Mouse (Mus musculus) liver, embryonic 13.5 days (tissue): ENCODE measurements around the gene Surf1. TPM values are rescaled to one million over a fixed set of nuclear protein-coding genes. Genes with fewer than 3 reads are reported as not detected.

Experiments
- ATAC-seq: fragments of 200-750 bp; cut with Nextera tagmentation; 2 replicates; pipeline ENCODE4 v1.8.0; 2017; ENCODE audit warnings: low read depth, mild to moderate bottlenecking, moderate number of reproducible peaks, moderate library complexity
- DNase-seq: peaks from one replicate; pipeline ENCODE4 v3.0.0; 2022
- H3K27ac ChIP-seq: fragments of 300-500 bp; sonication (generic); 2 replicates; pipeline ENCODE4 v1.5.1; 2015; ENCODE audit warnings: moderate library complexity, mild to moderate bottlenecking, inconsistent platforms
- H3K27me3 ChIP-seq: fragments of 300-500 bp; sonication (generic); 2 replicates; pipeline ENCODE4 v1.6.1; 2015; ENCODE audit warnings: mild to moderate bottlenecking, inconsistent platforms
- H3K36me3 ChIP-seq: fragments of 300-500 bp; sonication (generic); 2 replicates; pipeline ENCODE4 v1.6.1; 2015; ENCODE audit warnings: mild to moderate bottlenecking, inconsistent platforms
- H3K4me1 ChIP-seq: fragments of 300-500 bp; sonication (generic); replicated peaks from 2 replicates; pipeline ENCODE4 v1.6.1; 2015; ENCODE audit warnings: inconsistent platforms
- H3K4me2 ChIP-seq: fragments of 300-500 bp; sonication (generic); 2 replicates; pipeline ENCODE4 v1.6.1; 2015; ENCODE audit warnings: inconsistent platforms, mild to moderate bottlenecking, moderate library complexity
- H3K4me3 ChIP-seq: fragments of 300-500 bp; sonication (generic); replicated peaks from 2 replicates; pipeline ENCODE4 v1.5.1; 2015; ENCODE audit warnings: mild to moderate bottlenecking, inconsistent platforms
- H3K9ac ChIP-seq: fragments of 300-500 bp; sonication (generic); 2 replicates; pipeline ENCODE4 v1.6.1; 2015; ENCODE audit warnings: mild to moderate bottlenecking, inconsistent platforms
- H3K9me3 ChIP-seq: fragments of 300-500 bp; sonication (generic); replicated peaks from 2 replicates; pipeline ENCODE4 v1.6.1; 2016; ENCODE audit warnings: inconsistent platforms
- WGBS: fragments of 180-500 bp; shearing (Covaris S2); methylation state at CpG from one replicate; pipeline ENCODE4 v1.1.7; 2015; ENCODE audit not compliant: insufficient replicate concordance; 5-methylcytosine and 5-hydroxymethylcytosine counted together
- polyA plus RNA-seq: library from polyadenylated mRNA; unstranded; fragments of >200 nt; fragmentation: Nextera tagmentation; extraction: Ambion mirVana; gene quantifications from 2 replicates; pipeline ENCODE4 v1.2.1, GENCODE M21; 2015

Surf1 gene
- 39.7 and 43.6 TPM in 2 replicates for polyA plus RNA-seq

GRCm38 (mm10) chr2:26915927-26916728, at the start of gene Surf1, which contains the start of gene Surf2:
Surf1 (minus strand) TSS chr2:26916530.
Surf2 (plus strand) TSS chr2:26916367.
- 1% methylated on average over 47 of the region's 47 CpGs for WGBS
- peaks cover 74% of the 10 kb centered on the region for H3K4me1 ChIP-seq

GRCm38 (mm10) chr2:26964724-26965370, 48.5 kb upstream of the Surf1 start:
- ATAC-seq (peak; percentile 1; the same call in 1 of the 2 replicates), DNase-seq (no peak)
- Histone ChIP-seq H3K9ac (peak overlapping the region; percentile 89), H3K4me2 (peak overlapping the region; percentile 82), H3K9me3 (no peaks in the 10 kb centered on the region), H3K27me3 (no peaks in the 10 kb centered on the region), H3K27ac (peak overlapping the region; percentile 95), H3K36me3 (peaks cover 24% of the 10 kb centered on the region), H3K4me3 (peak overlapping the region; percentile 87), H3K4me1 (peaks cover 32% of the 10 kb centered on the region)
- 17% methylated on average over 14 of the region's 14 CpGs for WGBS

More at GRCm38 (mm10) chr2:26915927-26916728, at the start of gene Surf1, which contains the start of gene Surf2:
- Histone ChIP-seq H3K36me3 (peaks cover 77% of the 10 kb centered on the region), H3K9me3 (no peaks in the 10 kb centered on the region), H3K9ac (peak within 1 kb of the TSS; percentile 89), H3K27me3 (no peaks in the 10 kb centered on the region), H3K4me2 (peak within 1 kb of the TSS; percentile 97), H3K27ac (peak within 1 kb of the TSS; percentile 90), H3K4me3 (peak within 1 kb of the TSS; percentile 84)
- DNase-seq (peak; percentile 72), ATAC-seq (peak; percentile 71)

- Histone ChIP-seq H3K4me3 (peak within 1 kb of the TSS; percentile 87), H3K4me1 (peaks cover 32% of the 10 kb centered on the region), H3K4me2 (peak within 1 kb of the TSS; percentile 82), H3K36me3 (peaks cover 28% of the 10 kb centered on the region), H3K9ac (peak within 1 kb of the TSS; percentile 89), H3K27ac (peak within 1 kb of the TSS; percentile 95), H3K9me3 (no peaks in the 10 kb centered on the region), H3K27me3 (no peaks in the 10 kb centered on the region)
- ATAC-seq (peak; percentile 92), DNase-seq (peak; percentile 87)
- under 1% methylated on average over 50 of the region's 50 CpGs for WGBS
Measured at GRCm38 (mm10) chr2:26963923-26964723, 47.8 kb upstream of the Surf1 start, which contains the start of gene Rexo4. Rexo4 (minus strand) TSS chr2:26964386.

- no peak for ATAC-seq
- no peaks in the 10 kb centered on the region for H3K27me3 ChIP-seq
- H3K4me1 ChIP-seq = peaks cover 41% of the 10 kb centered on the region
- H3K4me2 ChIP-seq = no peak overlapping the region
- WGBS = 72% methylated on average over 4 of the region's 4 CpGs
- H3K4me3 ChIP-seq = no peak overlapping the region
- H3K9me3 ChIP-seq = no peaks in the 10 kb centered on the region
- H3K9ac ChIP-seq = no peak overlapping the region
- no peak for DNase-seq
- H3K27ac ChIP-seq = no peak overlapping the region
- peaks cover 61% of the 10 kb centered on the region for H3K36me3 ChIP-seq
Measured at GRCm38 (mm10) chr2:26960756-26961155, 44.4 kb upstream of the Surf1 start.

GRCm38 (mm10) chr2:26957488-26957859, 41.1 kb upstream of the Surf1 start:
- no peak for DNase-seq
- no peak overlapping the region for H3K4me2 ChIP-seq
- no peaks in the 10 kb centered on the region for H3K27me3 ChIP-seq
- peaks cover 22% of the 10 kb centered on the region for H3K4me1 ChIP-seq
- 80% methylated on average over 2 of the region's 2 CpGs for WGBS
- ATAC-seq = no peak; the same call in 1 of the 2 replicates
- peaks cover 93% of the 10 kb centered on the region for H3K36me3 ChIP-seq
- H3K27ac ChIP-seq = peak overlapping the region; percentile 53
- no peak overlapping the region for H3K4me3 ChIP-seq
- no peak overlapping the region for H3K9ac ChIP-seq
- H3K9me3 ChIP-seq = no peaks in the 10 kb centered on the region

- Histone ChIP-seq H3K4me2 (no peak overlapping the region), H3K27ac (peak overlapping the region; percentile 53), H3K9ac (no peak overlapping the region), H3K27me3 (no peaks in the 10 kb centered on the region), H3K36me3 (peaks cover 92% of the 10 kb centered on the region), H3K4me1 (peaks cover 17% of the 10 kb centered on the region), H3K4me3 (no peak overlapping the region), H3K9me3 (no peaks in the 10 kb centered on the region)
- DNase-seq (no peak), ATAC-seq (peak; percentile 58)
- 79% methylated on average over 12 of the region's 12 CpGs for WGBS
Measured at GRCm38 (mm10) chr2:26956811-26957487, 40.6 kb upstream of the Surf1 start.

GRCm38 (mm10) chr2:26954735-26955395, 38.5 kb upstream of the Surf1 start:
- Histone ChIP-seq H3K4me3 (no peak overlapping the region), H3K4me2 (no peak overlapping the region), H3K4me1 (peaks cover 9% of the 10 kb centered on the region; the same call in 1 of the 2 replicates), H3K27ac (no peak overlapping the region), H3K27me3 (no peaks in the 10 kb centered on the region), H3K36me3 (peaks cover 92% of the 10 kb centered on the region), H3K9ac (no peak overlapping the region), H3K9me3 (no peaks in the 10 kb centered on the region)
- DNase-seq (no peak), ATAC-seq (no peak)
- 90% methylated on average over 2 of the region's 2 CpGs for whole genome bisulfite sequencing

GRCm38 (mm10) chr2:26952866-26953265, 36.5 kb upstream of the Surf1 start:
- H3K36me3 ChIP-seq = peaks cover 89% of the 10 kb centered on the region
- H3K27ac ChIP-seq = no peak overlapping the region
- no peaks in the 10 kb centered on the region for H3K27me3 ChIP-seq
- no peaks in the 10 kb centered on the region for H3K9me3 ChIP-seq
- no peak overlapping the region for H3K4me2 ChIP-seq
- 84% methylated on average over 8 of the region's 8 CpGs for WGBS
- ATAC-seq (no peak), DNase-seq (no peak)
- H3K4me3 ChIP-seq = no peak overlapping the region
- peaks cover 6% of the 10 kb centered on the region; the same call in 1 of the 2 replicates for H3K4me1 ChIP-seq
- no peak overlapping the region for H3K9ac ChIP-seq

GRCm38 (mm10) chr2:26952193-26952592, 35.9 kb upstream of the Surf1 start:
- ATAC-seq = no peak
- peaks cover 85% of the 10 kb centered on the region for H3K36me3 ChIP-seq

GRCm38 (mm10) chr2:26951346-26951905, 35.1 kb upstream of the Surf1 start:
- no peak overlapping the region for H3K27ac ChIP-seq
- H3K9me3 ChIP-seq = no peaks in the 10 kb centered on the region
- ATAC-seq (no peak), DNase-seq (no peak)
- no peaks in the 10 kb centered on the region for H3K27me3 ChIP-seq
- H3K4me2 ChIP-seq = no peak overlapping the region
- H3K4me3 ChIP-seq = no peak overlapping the region
- WGBS = 81% methylated on average over 8 of the region's 8 CpGs
- no peak overlapping the region for H3K9ac ChIP-seq
- peaks cover 82% of the 10 kb centered on the region for H3K36me3 ChIP-seq
- no peaks in the 10 kb centered on the region for H3K4me1 ChIP-seq

More at GRCm38 (mm10) chr2:26952193-26952592, 35.9 kb upstream of the Surf1 start:
- 85% methylated on average over 4 of the region's 4 CpGs for whole genome bisulfite sequencing
- H3K4me2 ChIP-seq = no peak overlapping the region
- DNase-seq = no peak
- H3K4me1 ChIP-seq = no peaks in the 10 kb centered on the region
- H3K27me3 ChIP-seq = no peaks in the 10 kb centered on the region
- no peaks in the 10 kb centered on the region for H3K9me3 ChIP-seq
- no peak overlapping the region for H3K27ac ChIP-seq
- no peak overlapping the region for H3K9ac ChIP-seq
- H3K4me3 ChIP-seq = no peak overlapping the region
